Mouse (Mus musculus): ENCODE results near the gene Wdr4.

- TF ChIP-seq CTCF (conservative IDR thresholded peaks at IDR 0.05; ENCODE audit: low read length) (no peak), NANOG (IDR thresholded peaks at IDR 0.05; ENCODE audit: borderline replicate concordance, low read length) (no peak)
These were observed 72.0 kb downstream of the Wdr4 start for GRCm38 (mm10) chr17:31447766-31448165.

Measured in E14TG2a.4 (cell line).